Mouse (Mus musculus): ENCODE data around the gene Fmnl3.

Gene Fmnl3

GRCm38 (mm10) chr15:99370259-99370691 is at the start of gene Fmnl3:
Fmnl3 (minus strand) TSS chr15:99370482.
- peak; percentile 99 for DNase-seq (ENCODE audit: low spot score)

GRCm38 (mm10) chr15:99417692-99418271 is 47.5 kb upstream of the Fmnl3 start:
- no peak for DNase-seq (ENCODE audit: low spot score)

GRCm38 (mm10) chr15:99416957-99417356 is 46.7 kb upstream of the Fmnl3 start:
- DNase-seq (ENCODE audit: low spot score) = no peak

GRCm38 (mm10) chr15:99416348-99416882 is 46.1 kb upstream of the Fmnl3 start:
- peak; percentile 56 for DNase-seq (ENCODE audit: low spot score)

GRCm38 (mm10) chr15:99415793-99416192 is 45.5 kb upstream of the Fmnl3 start:
- no peak for DNase-seq (ENCODE audit: low spot score)

DNA sequence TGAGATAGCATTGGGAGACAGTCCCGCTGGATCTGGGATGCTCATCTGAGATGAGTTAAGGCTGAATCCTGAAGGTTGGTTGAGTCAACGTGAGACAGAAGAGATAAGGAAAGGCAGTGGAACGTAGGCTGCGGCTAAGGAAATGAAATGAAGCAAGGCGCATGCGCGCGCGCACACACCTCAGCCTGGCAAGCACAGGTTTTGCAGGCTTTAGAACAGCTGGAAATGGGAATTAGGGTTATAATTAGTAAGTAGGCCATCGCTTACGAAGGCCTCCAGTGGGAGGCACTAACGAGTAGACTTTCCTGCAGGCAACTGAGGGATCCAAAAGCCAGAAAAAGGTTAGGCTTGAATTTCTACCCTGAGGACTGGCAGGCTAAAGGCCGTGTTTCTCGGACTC is 41.5 kb upstream of the Fmnl3 start:
- DNase-seq (ENCODE audit: low spot score) = no peak

DNA sequence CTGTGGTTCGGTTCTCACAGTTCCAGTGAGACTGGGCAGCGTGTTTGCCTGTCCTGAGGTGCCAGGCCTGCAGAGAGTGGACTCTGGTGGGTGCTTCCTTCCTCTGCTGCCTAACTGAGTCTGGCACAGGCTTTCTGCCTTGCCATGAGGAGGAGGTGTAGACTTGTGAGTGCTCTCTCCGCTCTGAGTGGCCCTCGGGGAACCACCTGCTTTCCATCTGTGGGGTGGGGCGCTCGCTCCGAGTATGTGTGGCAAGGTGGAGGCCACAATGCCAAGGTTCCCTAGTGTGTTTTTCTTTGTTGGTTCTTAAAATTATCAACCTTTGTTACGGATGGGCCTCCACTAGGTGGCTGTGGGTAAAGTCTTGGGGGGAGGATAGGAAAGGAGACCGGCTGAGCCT is 38.6 kb upstream of the Fmnl3 start:
- no peak for DNase-seq (ENCODE audit: low spot score)

GRCm38 (mm10) chr15:99406986-99407570 is 36.8 kb upstream of the Fmnl3 start:
- no peak for DNase-seq (ENCODE audit: low spot score)

- DNase-seq (ENCODE audit: low spot score) = no peak
These were observed 34.9 kb upstream of the Fmnl3 start for GRCm38 (mm10) chr15:99405150-99405549.

- DNase-seq (ENCODE audit: low spot score) = no peak
These were observed 33.0 kb upstream of the Fmnl3 start for GRCm38 (mm10) chr15:99403159-99403889.

- DNase-seq (ENCODE audit: low spot score) = no peak
These were observed 30.3 kb upstream of the Fmnl3 start for GRCm38 (mm10) chr15:99400602-99401001.

GRCm38 (mm10) chr15:99399503-99400245 is 29.4 kb upstream of the Fmnl3 start:
- DNase-seq (ENCODE audit: low spot score) = no peak

DNA sequence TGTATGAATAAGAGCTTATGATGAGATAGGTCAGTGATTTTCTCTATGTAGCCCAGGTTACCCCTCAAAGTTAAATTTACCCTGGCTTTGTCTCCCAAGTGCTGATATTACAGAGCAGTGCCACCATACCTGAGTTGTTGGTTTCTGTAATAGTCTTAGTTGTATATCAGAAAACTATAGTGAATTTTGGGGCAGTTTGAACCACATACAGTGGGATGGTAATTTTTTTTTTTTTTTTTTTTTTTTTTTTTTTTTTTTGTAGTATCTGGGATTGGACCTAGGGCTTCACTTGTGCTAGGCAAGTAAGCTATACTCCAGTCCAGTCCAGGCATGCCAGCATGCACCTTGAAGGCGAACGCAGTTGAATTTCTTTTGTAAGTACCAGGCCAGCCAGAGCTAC is 27.3 kb upstream of the Fmnl3 start:
- DNase-seq (ENCODE audit: low spot score) = no peak

DNA sequence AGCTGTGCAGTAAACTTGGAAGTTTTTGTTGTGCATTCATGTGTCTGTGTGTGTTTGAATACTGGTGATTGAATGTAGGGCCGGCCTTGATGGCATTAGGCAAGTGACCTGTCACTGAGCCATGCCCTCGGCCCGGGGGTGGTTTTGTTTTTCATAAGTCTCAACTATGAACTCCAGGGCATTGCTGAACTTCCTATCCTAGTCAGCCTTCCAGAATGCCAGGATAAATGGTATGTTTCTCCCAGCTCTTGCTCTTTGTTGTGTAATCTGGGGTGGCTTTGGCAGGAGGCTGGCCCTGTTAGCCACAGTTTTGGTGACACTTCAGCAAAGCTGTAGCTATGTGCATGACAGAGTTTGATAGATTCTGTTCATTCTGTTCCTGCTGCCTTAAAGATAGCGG is 26.6 kb upstream of the Fmnl3 start:
- DNase-seq (ENCODE audit: low spot score) = no peak

DNA sequence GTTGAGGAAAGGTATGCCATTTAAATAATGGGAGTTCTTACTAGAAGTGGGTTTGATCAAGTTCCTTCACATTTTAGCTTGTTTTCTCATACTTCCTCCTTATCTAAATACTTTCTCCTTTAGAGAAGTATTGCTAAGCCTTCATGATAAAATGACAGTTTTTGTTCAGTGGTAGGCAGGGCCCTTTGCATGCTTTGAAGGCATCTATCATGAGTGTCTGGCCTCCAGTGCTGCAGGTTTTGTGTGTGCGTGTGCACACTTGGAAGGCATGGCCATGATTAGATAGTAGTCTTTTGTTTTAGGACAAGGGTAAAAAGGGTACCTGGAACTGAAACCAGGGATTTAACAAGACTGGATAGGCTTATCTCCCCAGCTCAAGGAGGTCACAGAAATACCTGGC is 26.2 kb upstream of the Fmnl3 start:
- no peak for DNase-seq (ENCODE audit: low spot score)

DNA sequence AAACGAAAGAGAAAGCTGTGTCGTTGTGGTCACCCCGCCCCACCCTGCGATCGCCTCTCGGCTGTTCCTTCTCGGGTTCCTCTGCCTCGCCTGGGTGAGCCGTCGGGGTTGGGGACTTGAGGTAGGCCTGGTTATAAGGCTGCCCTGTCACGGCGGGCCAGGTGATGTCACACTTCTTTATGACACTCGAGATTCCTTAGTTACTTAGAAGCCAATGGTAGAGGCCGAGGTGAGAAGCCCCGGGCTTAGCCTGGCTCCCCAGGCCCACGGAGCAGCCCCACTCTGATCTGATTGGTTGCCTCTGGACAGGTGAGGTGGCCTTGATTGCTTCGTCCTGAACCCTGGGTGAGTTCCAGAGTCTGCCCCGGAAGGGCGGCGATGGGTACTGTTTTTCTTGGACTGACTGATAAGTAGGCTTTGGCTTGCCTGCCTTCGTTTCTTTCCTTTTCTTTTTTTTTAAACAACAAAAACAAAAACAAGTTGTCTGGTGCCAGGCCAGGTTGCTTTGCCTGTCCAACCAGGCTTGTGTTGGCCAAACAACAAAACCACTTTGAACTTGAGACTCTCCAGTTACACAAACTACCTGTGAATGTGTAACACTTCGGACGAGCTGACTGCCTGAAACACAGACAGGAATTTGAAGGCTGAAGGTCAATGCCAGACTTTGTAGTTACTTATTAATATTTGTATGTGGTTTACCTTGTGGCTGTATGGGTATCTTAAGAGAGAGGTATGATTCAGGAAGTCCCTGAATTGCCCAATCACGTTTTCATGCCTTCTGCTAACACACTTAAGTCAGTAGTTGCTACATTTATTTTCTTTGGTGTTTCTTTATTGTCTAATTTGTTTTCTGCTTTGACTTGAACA is 23.3 kb upstream of the Fmnl3 start:
- DNase-seq (ENCODE audit: low spot score) = no peak

DNA sequence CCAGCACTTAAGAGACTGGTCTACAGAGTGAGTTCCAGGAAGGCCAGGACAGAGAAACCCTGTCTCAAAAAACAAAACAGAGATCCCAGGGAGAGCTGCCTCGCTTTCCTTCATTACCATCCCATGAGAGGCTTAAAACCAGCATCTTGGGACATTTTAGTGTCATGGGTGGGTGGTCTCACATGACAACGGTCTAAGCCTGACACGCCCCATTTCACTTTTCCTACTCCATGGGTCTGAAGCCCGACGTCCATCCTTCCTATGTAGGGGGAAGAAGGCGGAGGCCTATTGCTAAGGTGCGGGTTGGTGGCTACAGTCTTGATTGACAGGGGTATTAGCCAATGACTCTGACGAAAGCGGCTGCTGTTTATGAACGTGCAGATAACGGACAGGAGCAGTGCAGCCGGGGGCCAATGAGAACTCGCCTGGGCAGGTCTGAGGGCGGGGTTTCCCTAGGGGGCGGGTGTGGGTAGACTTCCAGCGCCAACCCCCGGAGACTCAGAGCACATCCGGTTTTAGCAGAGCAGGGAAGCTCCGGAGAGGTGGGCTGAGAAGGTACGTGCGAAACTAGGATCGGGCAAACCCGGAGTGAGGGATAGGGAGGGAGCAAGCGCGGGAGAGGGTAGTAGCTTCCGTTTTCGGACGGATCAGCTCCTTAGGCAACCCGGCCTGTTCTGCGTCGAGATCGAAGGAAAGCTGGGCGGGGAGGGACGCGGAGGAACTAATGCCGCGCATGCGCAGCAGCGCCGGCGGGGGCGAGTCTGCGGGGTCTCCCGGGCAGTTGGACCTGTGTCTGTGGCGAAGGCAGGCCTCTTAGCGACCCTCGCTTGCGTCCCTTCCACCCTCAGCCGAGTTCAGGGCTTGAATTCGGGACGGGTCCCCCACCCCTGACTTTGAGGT is 22.5 kb upstream of the Fmnl3 start, which contains the start of gene Tmbim6:
Gene Tmbim6, plus strand, starts transcription at position 397 of the 900 bp plus-strand sequence.
- DNase-seq (ENCODE audit: low spot score) = peak; percentile 93

DNA sequence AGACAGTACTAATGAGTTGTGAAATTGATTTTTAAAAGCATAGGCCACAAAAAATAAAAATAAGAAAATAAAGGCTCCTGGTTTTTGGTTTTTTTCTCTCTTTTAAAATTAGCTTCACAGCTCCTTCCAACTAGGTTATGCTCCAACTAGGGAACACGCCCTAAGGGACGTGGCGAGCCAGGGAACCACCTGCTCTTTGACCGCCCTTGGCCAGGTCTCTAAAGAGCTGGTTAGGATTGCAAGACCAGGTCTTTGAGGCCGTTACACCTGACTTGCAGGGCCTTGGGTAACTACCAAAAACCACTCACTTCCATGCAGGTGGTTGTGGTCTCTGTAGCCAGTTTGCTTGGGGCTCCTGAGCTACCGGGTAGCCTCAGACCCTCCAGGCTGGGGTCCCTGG is 21.7 kb upstream of the Fmnl3 start:
- DNase-seq (ENCODE audit: low spot score) = no peak

GRCm38 (mm10) chr15:99390472-99391401 is 20.5 kb upstream of the Fmnl3 start:
- DNase-seq (ENCODE audit: low spot score) = no peak

Measured in ovary, postnatal 10 days (tissue).